Mouse (Mus musculus) adrenal gland (tissue): ENCODE measurements around the gene Kcnh7.

ENCODE experiments used
- intact Hi-C: fragments of 180-260 bp; cut with DNase I; formaldehyde crosslinking; loops from one replicate; pipeline ENCODE4 v1.15.1; 2025
- long read RNA-seq, 2 experiments: library from polyadenylated mRNA; unstranded; transcript quantifications; one replicate each; pipeline ENCODE4 v2.0.0; 2020; ENCODE audit warnings: borderline replicate concordance in 1 of 2; ENCODE audit not compliant: insufficient replicate concordance in 1 of 2

Kcnh7 gene
- long read RNA-seq, experiment 1: 0 reads
- long read RNA-seq, experiment 2: 0 reads

- intact Hi-C loops: no loop called here
These were observed at the start of gene Kcnh7 for GRCm38 (mm10) chr2:63183563-63184545. TSS of gene Kcnh7 (minus strand) at chr2:63184287.

GRCm38 (mm10) chr2:63207435-63207834 lies 23.3 kb upstream of the Kcnh7 start:
- intact Hi-C loops: no loop called here

GRCm38 (mm10) chr2:63186014-63186413 lies 1.9 kb upstream of the Kcnh7 start:
- intact Hi-C loops: no loop called here

- intact Hi-C loops: no loop called here
These were observed 704 bp upstream of the Kcnh7 start for GRCm38 (mm10) chr2:63184551-63185430.

- intact Hi-C loops: no loop called here
These were observed 30.4 kb downstream of the Kcnh7 start for GRCm38 (mm10) chr2:63153701-63154100.

GRCm38 (mm10) chr2:63127762-63128516 lies 56.1 kb downstream of the Kcnh7 start:
- intact Hi-C loops: no loop called here

GRCm38 (mm10) chr2:63120316-63120715 lies 63.8 kb downstream of the Kcnh7 start:
- intact Hi-C loops: no loop called here

- intact Hi-C loops: no loop called here
These were observed 66.6 kb downstream of the Kcnh7 start for GRCm38 (mm10) chr2:63117209-63118193.

- intact Hi-C loops: no loop called here
These were observed 78.1 kb downstream of the Kcnh7 start for GRCm38 (mm10) chr2:63105971-63106370.

- intact Hi-C loops: no loop called here
These were observed 84.4 kb downstream of the Kcnh7 start for GRCm38 (mm10) chr2:63099676-63100075.

- intact Hi-C loops: no loop called here
These were observed 92.3 kb downstream of the Kcnh7 start for GRCm38 (mm10) chr2:63091775-63092174.

GRCm38 (mm10) chr2:63090447-63090846 lies 93.6 kb downstream of the Kcnh7 start:
- intact Hi-C loops: no loop called here

- intact Hi-C loops: no loop called here
These were observed 125.7 kb downstream of the Kcnh7 start for GRCm38 (mm10) chr2:63058386-63058785.

- intact Hi-C loops: no loop called here
These were observed 134.2 kb downstream of the Kcnh7 start for GRCm38 (mm10) chr2:63049884-63050283.

- intact Hi-C loops: no loop called here
These were observed 144.4 kb downstream of the Kcnh7 start for GRCm38 (mm10) chr2:63039718-63040117.

GRCm38 (mm10) chr2:63014909-63015308 lies 169.2 kb downstream of the Kcnh7 start:
- intact Hi-C loops: no loop called here

GRCm38 (mm10) chr2:63009141-63009540 lies 174.9 kb downstream of the Kcnh7 start:
- intact Hi-C loops: no loop called here

- intact Hi-C loops: no loop called here
These were observed 181.3 kb downstream of the Kcnh7 start for GRCm38 (mm10) chr2:63002784-63003183.

- intact Hi-C loops: no loop called here
These were observed 186.4 kb downstream of the Kcnh7 start for GRCm38 (mm10) chr2:62997692-62998091.

GRCm38 (mm10) chr2:62988616-62989015 lies 195.5 kb downstream of the Kcnh7 start:
- intact Hi-C loops: no loop called here
